Mouse (Mus musculus): ENCODE measurements around the gene Sema4d.

Sema4d gene

DNA sequence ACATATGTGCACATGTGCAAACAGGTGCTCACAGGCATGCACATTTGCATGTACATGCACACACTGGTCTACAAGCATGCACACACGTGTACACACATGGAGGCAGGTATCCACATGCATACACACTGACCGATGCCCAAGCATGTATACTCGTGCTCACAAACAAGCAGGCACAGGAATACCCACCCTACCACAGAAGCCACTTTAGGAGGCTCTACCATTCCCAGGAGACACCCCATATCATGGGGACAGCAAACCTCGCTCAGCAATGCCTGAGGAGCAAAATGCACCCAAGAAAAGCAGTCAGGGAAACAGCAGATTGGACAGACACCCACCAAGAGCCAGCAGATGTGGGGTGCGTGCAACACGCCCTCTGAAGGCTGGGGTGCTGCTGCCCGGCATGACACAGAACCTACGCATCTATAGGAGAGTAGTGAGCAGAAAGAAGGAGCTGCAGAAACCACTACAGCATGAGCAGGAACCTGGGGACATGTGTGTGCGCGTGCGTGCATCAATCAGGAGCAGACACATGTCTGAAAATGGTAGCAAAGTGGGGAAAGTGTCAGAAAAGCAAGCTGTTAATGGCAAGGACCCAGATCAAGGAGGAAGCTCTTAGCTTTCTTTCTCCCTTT is 15.1 kb downstream of the Sema4d start:
- no peak for DNase-seq (ENCODE audit: low spot score)

DNA sequence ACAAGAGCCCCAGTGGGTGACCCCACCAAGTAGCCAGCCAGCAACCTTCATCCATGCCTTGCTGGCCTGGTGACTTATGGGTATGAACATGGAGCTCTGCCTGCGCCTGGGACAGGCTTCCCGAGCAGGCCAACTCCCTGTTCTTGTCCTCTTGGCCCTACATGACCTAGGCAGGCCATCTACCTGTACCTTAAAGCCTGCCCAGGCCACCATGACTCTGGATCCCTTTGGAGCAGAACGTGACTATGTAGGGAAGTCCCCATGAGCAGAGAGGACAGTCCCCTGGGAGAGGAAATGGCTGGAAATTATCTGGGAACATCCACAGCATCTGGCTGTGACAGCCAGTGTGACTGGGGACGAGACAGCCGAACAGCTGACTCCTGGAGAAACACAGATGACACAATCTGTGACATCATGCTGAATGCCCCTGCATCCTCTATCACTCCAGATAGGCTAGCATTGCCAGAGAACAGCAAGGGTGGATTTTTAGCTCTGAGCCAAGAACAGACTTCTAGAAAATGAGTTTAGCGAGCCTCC is 15.7 kb downstream of the Sema4d start:
- no peak for DNase-seq (ENCODE audit: low spot score)

DNA sequence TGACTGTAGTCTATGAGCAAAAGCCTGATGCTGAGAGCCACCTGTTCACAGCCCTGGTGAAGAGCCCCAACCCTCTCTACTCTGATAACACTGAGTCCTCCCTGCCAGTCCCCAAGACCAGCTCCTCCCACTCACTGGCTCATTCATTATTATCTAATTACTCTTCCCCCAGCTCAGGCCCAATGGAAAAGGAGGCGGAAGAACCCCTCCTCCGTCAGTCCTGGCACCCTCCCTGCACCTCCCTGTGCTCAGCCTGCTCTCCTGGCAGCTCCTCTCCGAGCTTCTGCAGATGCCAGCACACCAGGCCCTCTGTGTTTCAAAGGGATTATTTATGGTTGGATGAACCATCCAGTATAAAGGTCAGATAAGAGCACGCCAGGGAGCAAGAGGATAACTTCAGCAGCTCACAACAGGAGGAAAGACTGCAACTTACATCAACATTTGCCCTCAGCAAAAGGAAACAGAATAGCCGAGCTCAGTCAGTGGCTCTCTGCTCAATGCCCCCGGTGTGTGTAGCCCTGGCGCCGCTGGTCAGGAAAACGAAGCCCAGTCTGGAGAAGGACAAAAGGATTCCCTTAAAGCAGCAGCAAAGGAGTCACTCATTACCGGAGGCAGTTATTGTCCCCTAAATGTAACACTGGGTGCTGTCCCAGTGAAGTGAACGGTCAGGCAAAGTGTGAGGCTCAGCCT is 16.4 kb downstream of the Sema4d start:
- DNase-seq (ENCODE audit: low spot score): peak; percentile 50

DNA sequence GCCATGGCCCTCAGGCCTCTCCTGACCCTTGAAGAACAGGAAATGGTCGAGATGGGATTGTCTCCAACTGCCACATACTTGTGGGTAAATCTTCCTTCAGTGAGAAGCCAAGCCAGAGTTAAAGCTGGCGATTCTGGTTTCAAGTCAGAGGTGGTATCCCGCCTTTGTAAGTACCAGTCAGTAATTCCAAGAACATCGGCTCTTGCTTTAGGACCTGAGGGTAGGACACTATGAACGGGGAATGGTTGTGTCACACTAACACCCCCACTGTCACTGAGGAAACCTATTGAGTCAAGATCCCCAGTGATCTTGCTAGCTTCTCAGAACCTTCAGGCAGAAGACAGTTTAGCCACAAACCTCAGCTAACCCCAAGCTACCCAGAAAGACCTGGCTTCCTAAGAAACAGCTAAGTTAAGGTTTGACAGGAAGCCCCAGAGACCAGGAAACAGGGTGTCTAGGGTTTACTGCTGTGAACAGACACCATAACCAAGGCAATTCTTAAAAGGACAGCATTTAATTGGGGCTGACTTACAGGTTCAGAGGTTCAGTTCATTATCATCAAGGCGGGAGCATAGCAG is 17.3 kb downstream of the Sema4d start:
- DNase-seq (ENCODE audit: low spot score): no peak

DNA sequence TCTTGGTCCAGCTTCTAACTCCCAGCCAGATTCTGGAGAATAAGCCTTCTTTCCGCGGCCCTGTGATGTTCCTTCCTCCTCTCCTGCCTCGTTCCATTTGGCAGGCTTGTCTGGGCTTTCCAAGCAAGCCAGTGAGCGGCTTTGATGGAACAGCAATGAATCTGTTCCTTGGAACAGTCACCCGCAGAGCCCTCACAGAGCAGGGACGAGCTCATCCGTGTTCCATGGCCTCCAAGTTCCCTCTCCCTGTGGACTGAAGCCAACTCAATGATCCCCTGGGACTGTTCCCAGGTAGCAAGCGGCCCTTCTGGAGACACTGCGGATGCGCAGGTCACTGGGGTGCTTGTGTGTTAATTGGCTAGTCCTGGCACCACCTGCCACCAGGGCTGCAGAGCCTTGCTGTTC is 21.7 kb downstream of the Sema4d start:
- no peak for DNase-seq (ENCODE audit: low spot score)

DNA sequence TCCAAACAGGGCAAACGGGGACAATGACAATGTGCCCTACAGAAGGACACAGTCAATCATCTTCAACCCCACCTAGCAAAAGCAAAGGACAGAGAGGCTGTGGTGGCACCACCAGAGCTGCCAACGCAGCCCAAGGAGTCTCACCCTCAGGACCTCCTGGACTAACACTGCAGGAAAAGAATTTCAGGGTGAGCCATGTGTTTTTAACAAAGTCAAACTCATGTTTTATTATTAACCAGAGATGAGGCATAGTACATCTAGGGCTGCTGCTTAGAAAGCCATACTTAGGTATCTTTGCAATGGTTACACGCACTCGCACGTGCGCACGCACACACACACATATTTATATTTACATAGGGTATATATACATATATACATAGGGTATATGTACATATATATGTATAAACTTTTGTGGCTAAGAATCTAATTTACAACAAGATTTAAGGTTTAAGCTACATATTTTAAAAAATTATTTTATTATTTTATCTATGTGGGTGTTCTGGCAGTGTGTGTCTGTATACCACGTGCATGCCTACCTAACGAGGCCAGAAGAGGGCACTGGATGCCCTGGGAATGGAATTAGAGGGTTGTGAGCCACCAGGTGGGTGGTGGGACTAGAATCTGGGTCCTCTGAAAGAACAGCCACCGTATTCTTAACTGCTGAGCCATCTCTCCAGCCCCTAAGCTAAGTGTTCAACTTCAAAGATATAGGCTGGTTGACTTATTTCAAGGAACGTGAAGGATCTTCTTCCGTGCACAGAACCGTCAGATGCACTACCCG is 22.7 kb downstream of the Sema4d start:
- DNase-seq (ENCODE audit: low spot score): no peak

DNA sequence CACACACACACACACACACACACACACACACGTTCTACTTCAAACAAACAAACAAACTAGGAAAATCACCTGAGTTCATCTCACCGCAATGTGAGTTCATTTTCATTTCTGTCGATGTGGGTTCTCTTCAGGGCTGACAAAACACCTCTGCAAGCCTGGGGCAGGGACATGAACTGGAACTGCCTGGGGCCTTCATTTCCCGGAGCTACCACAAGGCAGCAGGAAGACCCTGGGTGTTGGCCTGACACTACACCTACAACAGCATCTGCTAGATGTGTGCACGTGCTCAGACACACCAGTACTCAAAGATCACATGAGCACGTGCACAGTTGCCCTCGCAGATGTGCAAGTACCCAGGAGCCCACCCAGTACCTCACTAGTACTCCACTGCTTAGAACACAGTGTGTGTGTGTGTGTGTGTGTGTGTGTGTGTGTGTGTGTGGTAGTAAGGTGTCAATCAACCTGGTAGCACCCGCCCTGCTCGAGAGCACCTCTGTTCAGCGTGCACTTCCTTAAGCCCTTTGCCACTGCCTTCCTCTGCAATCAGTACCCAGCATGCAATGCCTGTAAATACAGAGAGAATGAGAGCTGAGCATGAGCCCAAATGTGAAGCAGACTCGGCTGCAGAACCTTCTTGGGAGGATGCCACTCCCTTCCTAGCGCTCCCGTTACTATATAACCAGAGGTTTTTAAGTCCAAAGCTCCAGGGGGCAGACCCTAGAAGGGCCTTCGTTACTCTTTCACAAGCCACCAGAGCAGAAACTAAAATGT is 25.4 kb downstream of the Sema4d start:
- DNase-seq (ENCODE audit: low spot score): no peak

DNA sequence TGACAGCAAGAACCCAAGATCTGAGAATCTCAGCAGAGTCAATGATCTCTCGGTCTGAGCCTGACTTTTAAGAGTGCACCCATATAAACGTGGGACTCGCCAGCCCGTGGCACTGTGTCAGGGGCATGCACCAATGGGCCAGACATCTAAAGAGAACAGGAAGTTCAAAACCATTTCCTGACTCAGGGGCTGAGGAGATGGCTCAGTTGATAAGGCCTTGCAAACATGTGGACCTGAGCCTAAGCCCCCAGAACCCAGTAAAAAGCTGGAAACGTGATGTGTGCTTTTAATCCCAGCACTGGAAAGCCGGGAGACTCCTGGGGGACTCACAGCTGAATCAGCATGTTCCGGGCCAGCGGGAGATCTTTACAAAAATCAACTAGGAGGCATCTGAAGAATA is 26.0 kb downstream of the Sema4d start:
- no peak for DNase-seq (ENCODE audit: low spot score)

DNA sequence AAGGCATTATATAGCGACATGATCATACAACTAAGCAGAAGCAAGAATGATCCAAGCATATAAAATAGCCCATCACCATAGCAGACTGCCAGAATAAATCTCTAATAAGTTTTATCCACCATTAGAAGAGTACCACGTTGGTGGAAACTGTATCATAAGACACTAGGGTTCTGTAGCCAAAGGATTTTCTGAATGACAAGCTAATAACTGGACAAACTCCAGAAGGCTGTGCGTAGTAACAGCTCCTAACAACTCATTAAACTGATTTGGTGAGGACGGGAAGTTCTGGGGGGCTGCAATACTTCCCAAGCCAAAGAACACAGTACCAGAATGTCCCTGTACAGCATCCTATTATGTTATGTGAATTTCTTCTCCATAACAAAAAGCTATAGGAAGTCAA is 26.8 kb downstream of the Sema4d start:
- no peak for DNase-seq (ENCODE audit: low spot score)

DNA sequence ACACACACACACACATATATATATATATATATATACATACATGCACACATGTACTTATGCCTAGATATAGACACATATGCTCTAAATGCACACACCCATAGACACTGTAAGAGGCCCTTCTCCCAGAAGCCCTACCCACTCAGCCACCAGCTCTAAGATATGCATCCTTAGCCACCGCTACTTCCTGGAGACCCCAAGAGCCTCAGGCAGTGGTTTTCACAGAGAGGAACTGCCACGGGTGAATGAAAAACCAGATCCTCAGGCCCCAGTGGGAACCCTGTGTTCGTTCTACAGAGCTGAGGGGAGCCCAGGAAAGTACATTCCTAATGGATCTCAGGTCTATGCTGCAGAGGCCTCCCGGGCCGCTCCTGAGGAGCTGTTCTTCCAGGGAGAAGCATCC is 28.2 kb downstream of the Sema4d start:
- DNase-seq (ENCODE audit: low spot score): no peak

DNA sequence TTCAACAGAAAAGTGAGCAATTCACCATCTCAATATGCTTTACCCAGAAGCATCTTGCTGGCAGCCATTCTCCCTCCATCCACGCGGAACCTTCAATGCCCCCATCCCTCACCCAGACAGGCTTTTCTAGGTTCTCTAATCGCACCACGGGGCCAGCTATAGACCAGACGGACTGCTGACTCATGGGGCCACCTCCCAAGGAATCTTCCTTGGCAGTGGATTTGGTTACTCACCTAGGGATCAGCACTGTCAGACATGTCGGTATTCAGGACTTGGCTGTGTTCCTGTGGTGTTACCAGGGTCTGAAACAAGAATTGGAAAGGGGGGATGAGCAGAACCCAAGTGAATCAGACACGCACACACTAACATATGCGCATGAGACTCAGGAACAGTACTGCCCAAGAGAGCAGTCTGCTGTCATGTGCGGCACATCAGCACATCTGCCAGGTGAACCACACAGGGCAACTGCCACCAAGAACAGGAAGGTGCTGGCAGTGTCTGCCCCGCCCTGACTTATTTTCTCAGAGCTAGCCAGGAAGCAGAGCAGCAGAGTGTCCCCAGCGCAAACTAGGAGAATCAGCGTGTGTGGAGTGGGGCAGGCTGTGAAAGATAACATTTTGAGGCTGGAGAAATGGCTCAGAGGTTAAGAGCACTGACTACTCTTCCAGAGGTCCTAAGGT is 30.4 kb downstream of the Sema4d start:
- no peak for DNase-seq (ENCODE audit: low spot score)

DNA sequence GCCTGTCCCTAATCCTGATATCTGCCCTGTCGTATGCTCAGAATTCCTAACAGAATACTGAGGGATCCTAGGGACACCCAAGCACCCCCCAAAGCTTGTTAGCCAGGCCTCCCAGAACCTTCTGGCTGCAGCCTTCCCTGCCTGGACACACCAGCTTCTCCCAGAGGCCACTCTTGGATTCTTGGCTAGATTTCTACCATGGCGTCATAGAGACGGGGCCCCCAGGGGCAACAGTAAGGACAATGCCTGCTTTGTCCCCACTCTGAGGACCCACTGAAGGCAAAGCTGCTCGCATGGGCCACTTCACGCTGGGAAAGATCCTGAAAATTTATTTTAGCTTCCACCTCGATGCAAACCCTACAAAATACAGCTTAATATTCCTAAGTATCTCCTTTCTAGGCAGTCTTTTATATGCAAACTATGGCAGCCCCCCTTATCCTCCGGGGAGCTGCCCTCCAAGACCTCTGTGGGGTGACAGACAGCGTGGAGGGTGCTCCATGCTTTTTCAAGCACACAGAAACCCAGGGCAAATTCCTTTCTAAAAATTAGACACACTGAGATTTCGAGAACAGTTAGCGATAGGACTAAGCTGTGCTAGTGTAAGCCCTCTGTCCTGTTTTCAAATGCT is 32.2 kb downstream of the Sema4d start:
- no peak for DNase-seq (ENCODE audit: low spot score)

DNA sequence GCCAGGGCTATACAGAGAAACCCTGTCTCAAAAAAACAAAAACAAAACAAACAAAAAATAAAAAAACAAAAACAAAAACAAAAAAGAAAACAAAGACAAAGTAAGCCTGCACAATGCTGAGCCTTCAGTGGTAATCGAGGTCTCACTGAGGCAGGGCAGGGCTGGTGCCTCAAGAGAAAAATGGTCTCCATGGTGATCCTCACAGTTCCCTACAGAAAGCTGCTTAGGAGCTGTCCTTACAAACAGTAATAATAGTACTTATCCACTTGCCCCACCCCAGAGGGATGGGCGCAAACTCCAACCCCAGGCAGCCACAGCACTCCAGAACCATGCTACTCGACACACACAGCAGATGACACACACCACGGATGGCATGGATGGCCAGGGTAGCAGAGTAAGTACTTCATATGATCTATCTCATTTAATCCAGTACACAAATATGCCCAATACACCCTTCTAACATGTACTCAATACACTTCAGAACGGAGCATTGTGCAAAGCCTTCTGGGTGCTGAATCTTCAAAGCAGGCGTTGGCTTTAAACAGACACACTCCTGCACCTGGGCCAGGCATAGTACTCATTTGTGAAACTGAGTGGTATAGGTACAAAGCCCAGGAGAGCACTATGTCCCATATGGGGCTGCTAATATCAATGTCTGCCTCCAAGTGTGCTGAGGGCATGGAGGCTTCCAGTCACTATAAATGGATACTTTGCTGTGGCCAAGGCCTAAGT is 34.1 kb downstream of the Sema4d start:
- DNase-seq (ENCODE audit: low spot score): no peak

DNA sequence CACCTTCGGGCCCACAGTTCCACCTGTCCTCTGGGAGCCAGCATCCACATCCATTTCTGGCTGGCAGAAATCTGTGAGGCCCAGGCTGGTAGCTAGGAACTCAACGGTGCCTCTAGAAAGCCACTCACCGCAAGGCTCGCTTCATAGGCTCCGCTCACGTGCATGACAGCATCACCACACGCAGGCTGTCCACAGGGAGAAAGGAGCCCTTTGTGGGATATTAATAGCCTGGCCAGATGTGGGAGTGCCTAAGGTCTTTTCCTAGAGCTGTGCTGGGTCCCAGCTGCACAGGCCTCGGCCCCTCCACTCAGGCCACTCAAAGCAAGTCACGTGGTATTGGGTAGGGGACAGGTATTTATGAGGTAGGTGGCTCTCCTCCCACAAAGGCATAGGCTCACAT is 35.1 kb downstream of the Sema4d start:
- DNase-seq (ENCODE audit: low spot score): no peak

DNA sequence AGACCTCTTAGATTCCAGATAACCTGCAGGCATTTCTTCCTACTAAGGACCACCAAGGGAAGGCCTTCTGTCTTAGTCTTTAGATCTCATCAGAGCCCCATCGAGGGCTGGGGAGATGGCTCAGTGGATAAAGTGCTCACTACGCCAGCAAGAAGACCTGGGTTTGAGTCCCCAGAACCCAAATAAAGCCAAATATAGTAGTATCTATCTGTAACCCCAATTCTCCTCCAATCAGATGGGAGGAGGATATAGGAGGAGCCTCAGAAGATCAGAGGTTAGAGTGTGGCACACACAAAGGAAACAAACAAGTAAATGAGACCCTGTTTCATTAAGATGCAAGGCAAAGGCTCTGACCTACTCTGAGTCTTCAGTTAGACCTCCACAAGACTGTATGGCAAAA is 36.4 kb downstream of the Sema4d start:
- DNase-seq (ENCODE audit: low spot score): no peak

DNA sequence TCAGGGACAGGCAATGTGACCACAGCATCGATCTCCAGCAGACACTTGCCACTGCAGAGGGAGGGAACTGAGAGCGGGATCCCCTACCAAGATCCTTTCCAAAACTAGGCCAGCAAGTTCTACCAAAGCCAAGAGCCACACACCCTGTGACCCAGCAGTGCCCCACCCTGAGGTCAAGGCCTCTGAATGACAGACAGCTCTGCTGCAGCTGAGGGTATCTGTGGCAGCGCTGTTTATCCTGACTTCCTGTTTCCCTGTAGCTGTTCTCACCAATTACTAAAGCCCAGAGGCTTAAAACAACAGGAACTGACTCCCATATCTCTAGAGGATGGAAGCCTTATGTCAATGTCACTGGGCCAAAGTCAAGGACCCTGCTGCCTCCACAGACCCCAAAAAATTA is 37.0 kb downstream of the Sema4d start:
- peak; percentile 55 for DNase-seq (ENCODE audit: low spot score)

DNA sequence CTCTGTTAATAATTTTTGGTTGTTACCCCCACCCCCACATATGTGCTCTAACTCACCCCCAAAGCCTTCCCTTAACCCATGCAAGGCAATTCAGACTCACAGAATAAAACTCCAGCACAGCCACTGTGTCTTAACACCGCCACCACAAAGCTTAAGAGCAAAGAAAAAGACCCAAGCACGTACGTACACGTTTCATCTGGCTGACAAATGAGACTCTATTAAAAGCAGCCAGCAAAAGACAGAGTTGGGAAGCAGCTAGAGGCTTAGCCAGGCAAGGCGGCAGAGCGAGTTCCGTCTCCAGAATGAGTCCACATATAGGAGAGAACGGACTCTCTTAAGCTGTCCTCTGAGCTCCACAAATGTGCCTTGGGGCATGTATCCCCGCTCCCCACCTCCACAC is 37.5 kb downstream of the Sema4d start:
- no peak for DNase-seq (ENCODE audit: low spot score)

DNA sequence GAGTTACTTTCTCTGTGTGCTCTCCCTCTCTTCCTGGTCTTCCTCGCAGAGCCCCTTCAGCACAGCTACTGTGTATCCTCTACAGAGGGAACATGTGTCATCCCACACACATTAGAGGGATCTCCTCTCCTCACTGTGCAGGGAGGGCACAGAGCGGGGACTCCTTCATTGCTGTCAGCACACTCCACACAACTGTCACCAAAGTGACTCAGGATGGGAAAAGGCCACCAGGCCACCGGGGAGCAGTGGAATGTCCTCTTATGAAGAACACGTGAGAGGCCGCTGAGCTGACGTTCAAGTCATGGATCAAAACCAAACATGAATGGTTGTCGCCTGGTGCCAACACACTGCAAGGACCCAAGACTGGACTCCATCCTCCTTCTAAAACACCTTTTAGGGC is 38.0 kb downstream of the Sema4d start:
- no peak for DNase-seq (ENCODE audit: low spot score)

DNA sequence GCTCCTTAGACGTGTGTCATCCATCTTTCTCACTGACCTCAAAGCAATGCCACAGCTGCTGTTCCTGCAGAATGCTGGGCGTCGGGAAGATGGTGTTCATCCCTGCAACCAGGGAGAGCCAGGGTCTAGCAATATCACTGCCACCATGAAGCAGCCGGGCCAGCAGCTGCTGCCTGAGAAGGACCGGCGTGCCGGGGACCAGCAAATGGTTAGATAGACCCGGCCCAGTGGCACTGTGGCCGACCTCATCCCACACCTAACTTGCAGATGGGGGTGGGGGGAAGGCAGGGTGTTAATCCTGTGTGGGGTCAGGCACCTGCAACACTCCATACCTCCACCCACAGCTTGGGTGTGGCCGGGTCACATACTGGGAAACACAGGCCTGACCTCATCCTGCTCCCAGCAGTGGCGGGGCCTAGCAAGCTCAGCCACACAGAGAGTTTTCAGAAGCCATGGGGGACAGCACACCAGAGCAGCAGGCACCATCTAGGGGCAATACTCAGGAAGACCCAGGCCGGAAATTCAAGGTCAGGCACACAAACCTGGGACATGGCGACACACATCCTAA is 38.9 kb downstream of the Sema4d start:
- no peak for DNase-seq (ENCODE audit: low spot score)

Measured in embryo, embryonic 10 days (tissue).